Mouse (Mus musculus): ENCODE data around the gene Fance. TPM values are rescaled to one million over a fixed set of nuclear protein-coding genes. Genes with fewer than 3 reads are reported as not detected.

Fance gene
- polyA plus RNA-seq, 1 experiment: 16.6 TPM

- H3K4me3 ChIP-seq (ENCODE audit: low read depth, low read length): no peak overlapping the region
- 83% methylated on average over 14 of the region's 14 CpGs for WGBS
- H3K27me3 ChIP-seq (ENCODE audit: control insufficient read depth, insufficient read depth, low read length): no peaks in the 10 kb centered on the region
- peak overlapping the region; percentile 24; the same call in 1 of the 2 replicates for H3K27ac ChIP-seq (ENCODE audit: insufficient read depth, low read depth, low read length)
- H3K36me3 ChIP-seq (ENCODE audit: control insufficient read depth, insufficient read depth, low read length): peaks cover 16% of the 10 kb centered on the region
- TF ChIP-seq CTCF (IDR thresholded peaks at IDR 0.05; ENCODE audit: extremely low read depth, insufficient read length, insufficient replicate concordance, low read depth, low read length): no peak
- TF ChIP-seq POLR2A (IDR thresholded peaks at IDR 0.05; ENCODE audit: low read depth, low read length): no peak
- peaks cover 61% of the 10 kb centered on the region for H3K4me1 ChIP-seq (ENCODE audit: control insufficient read depth, insufficient read depth, insufficient read length, low read length)
Measured at GRCm38 (mm10) chr17:28277226-28277625, 36.1 kb upstream of the Fance start.

GRCm38 (mm10) chr17:28277721-28278120 lies 35.6 kb upstream of the Fance start:
- Histone ChIP-seq H3K4me3 (ENCODE audit: low read depth, low read length) (no peak overlapping the region), H3K4me1 (ENCODE audit: control insufficient read depth, insufficient read depth, insufficient read length, low read length) (peaks cover 64% of the 10 kb centered on the region), H3K36me3 (ENCODE audit: control insufficient read depth, insufficient read depth, low read length) (peaks cover 16% of the 10 kb centered on the region), H3K27me3 (ENCODE audit: control insufficient read depth, insufficient read depth, low read length) (no peaks in the 10 kb centered on the region), H3K27ac (ENCODE audit: insufficient read depth, low read depth, low read length) (no peak overlapping the region)
- WGBS: 44% methylated on average over 10 of the region's 10 CpGs
- no peak for TF ChIP-seq POLR2A (IDR thresholded peaks at IDR 0.05; ENCODE audit: low read depth, low read length)
- no peak for TF ChIP-seq CTCF (IDR thresholded peaks at IDR 0.05; ENCODE audit: extremely low read depth, insufficient read length, insufficient replicate concordance, low read depth, low read length)

- H3K4me3 ChIP-seq (ENCODE audit: low read depth, low read length): no peak overlapping the region
- H3K27me3 ChIP-seq (ENCODE audit: control insufficient read depth, insufficient read depth, low read length): no peaks in the 10 kb centered on the region
- H3K36me3 ChIP-seq (ENCODE audit: control insufficient read depth, insufficient read depth, low read length): peaks cover 16% of the 10 kb centered on the region
- H3K27ac ChIP-seq (ENCODE audit: insufficient read depth, low read depth, low read length): no peak overlapping the region
- WGBS: 66% methylated on average over 3 of the region's 3 CpGs
- TF ChIP-seq CTCF (IDR thresholded peaks at IDR 0.05; ENCODE audit: extremely low read depth, insufficient read length, insufficient replicate concordance, low read depth, low read length): no peak
- peaks cover 67% of the 10 kb centered on the region for H3K4me1 ChIP-seq (ENCODE audit: control insufficient read depth, insufficient read depth, insufficient read length, low read length)
Measured at GRCm38 (mm10) chr17:28278156-28278555, 35.2 kb upstream of the Fance start.

- Histone ChIP-seq H3K27me3 (ENCODE audit: control insufficient read depth, insufficient read depth, low read length) (no peaks in the 10 kb centered on the region), H3K36me3 (ENCODE audit: control insufficient read depth, insufficient read depth, low read length) (peaks cover 15% of the 10 kb centered on the region), H3K4me3 (ENCODE audit: low read depth, low read length) (peak overlapping the region; percentile 45; the same call in 1 of the 2 replicates), H3K4me1 (ENCODE audit: control insufficient read depth, insufficient read depth, insufficient read length, low read length) (peaks cover 64% of the 10 kb centered on the region), H3K27ac (ENCODE audit: insufficient read depth, low read depth, low read length) (peak overlapping the region; percentile 89)
- TF ChIP-seq POLR2A (IDR thresholded peaks at IDR 0.05; ENCODE audit: low read depth, low read length) (no peak), CTCF (IDR thresholded peaks at IDR 0.05; ENCODE audit: extremely low read depth, insufficient read length, insufficient replicate concordance, low read depth, low read length) (no peak)
- 27% methylated on average over 4 of the region's 4 CpGs for WGBS
Measured at GRCm38 (mm10) chr17:28279236-28279635, 34.1 kb upstream of the Fance start.

GRCm38 (mm10) chr17:28279780-28280422 lies 33.4 kb upstream of the Fance start:
- Histone ChIP-seq H3K4me3 (ENCODE audit: low read depth, low read length) (peak overlapping the region; percentile 45), H3K27me3 (ENCODE audit: control insufficient read depth, insufficient read depth, low read length) (no peaks in the 10 kb centered on the region), H3K4me1 (ENCODE audit: control insufficient read depth, insufficient read depth, insufficient read length, low read length) (peaks cover 67% of the 10 kb centered on the region), H3K36me3 (ENCODE audit: control insufficient read depth, insufficient read depth, low read length) (peaks cover 14% of the 10 kb centered on the region), H3K27ac (ENCODE audit: insufficient read depth, low read depth, low read length) (peak overlapping the region; percentile 89)
- 0 out of 2 replicates have a peak, but pooled peaks have one; percentile 18 for TF ChIP-seq CTCF (IDR thresholded peaks at IDR 0.05; ENCODE audit: extremely low read depth, insufficient read length, insufficient replicate concordance, low read depth, low read length)
- no peak; the same call in none of the 2 replicates for TF ChIP-seq POLR2A (IDR thresholded peaks at IDR 0.05; ENCODE audit: low read depth, low read length)
- 28% methylated on average over 15 of the region's 15 CpGs for WGBS

- Histone ChIP-seq H3K27me3 (ENCODE audit: control insufficient read depth, insufficient read depth, low read length) (no peaks in the 10 kb centered on the region), H3K4me3 (ENCODE audit: low read depth, low read length) (peak overlapping the region; percentile 45), H3K36me3 (ENCODE audit: control insufficient read depth, insufficient read depth, low read length) (peaks cover 14% of the 10 kb centered on the region), H3K27ac (ENCODE audit: insufficient read depth, low read depth, low read length) (peak overlapping the region; percentile 89), H3K4me1 (ENCODE audit: control insufficient read depth, insufficient read depth, insufficient read length, low read length) (peaks cover 69% of the 10 kb centered on the region)
- TF ChIP-seq CTCF (IDR thresholded peaks at IDR 0.05; ENCODE audit: extremely low read depth, insufficient read length, insufficient replicate concordance, low read depth, low read length): no peak
- TF ChIP-seq POLR2A (IDR thresholded peaks at IDR 0.05; ENCODE audit: low read depth, low read length): no peak
- 36% methylated on average over 7 of the region's 7 CpGs for WGBS
Measured at GRCm38 (mm10) chr17:28280423-28280800, 32.9 kb upstream of the Fance start.

GRCm38 (mm10) chr17:28280831-28281377 lies 32.4 kb upstream of the Fance start:
- Histone ChIP-seq H3K27ac (ENCODE audit: insufficient read depth, low read depth, low read length) (peak overlapping the region; percentile 89), H3K36me3 (ENCODE audit: control insufficient read depth, insufficient read depth, low read length) (peaks cover 15% of the 10 kb centered on the region), H3K4me1 (ENCODE audit: control insufficient read depth, insufficient read depth, insufficient read length, low read length) (peaks cover 72% of the 10 kb centered on the region), H3K27me3 (ENCODE audit: control insufficient read depth, insufficient read depth, low read length) (no peaks in the 10 kb centered on the region), H3K4me3 (ENCODE audit: low read depth, low read length) (peak overlapping the region; percentile 37)
- TF ChIP-seq CTCF (IDR thresholded peaks at IDR 0.05; ENCODE audit: extremely low read depth, insufficient read length, insufficient replicate concordance, low read depth, low read length) (no peak), POLR2A (IDR thresholded peaks at IDR 0.05; ENCODE audit: low read depth, low read length) (no peak)
- WGBS: 18% methylated on average over 5 of the region's 5 CpGs
